Mouse (Mus musculus): ENCODE data around the gene Gm20850.
"Not testable (repeated sequence)": the region's sequence is repeated elsewhere in the genome, so short reads cannot be mapped to it uniquely, and the experiment has no call there.

Gene Gm20850

DNA sequence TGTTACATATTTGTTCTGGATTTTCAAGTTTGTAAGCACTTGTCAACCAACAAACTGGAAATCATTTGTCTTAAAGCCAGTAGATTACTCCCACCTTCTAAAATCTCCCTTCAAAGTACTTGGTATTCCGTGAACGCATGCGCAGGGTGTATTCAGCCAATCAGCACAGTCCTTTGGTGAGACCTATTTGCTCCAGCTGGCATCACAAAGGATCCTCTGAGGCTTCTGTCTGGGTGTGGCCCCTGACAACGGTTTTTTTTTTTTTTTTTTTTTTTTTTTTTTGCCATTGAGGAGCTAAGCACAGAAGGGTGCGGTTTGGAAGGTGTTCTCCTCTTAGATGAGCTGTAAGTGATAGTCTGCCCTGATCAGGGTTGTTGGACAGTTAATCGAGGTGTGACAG, at the start of gene Gm20850:
Gene Gm20850 (plus strand): TSS at position 301 of the 400 bp plus-strand sequence.
- not testable (repeated sequence) for DNase-seq (ENCODE audit: low read depth, low spot score)

Data from WW6 (cell line).